In genomic region chr2:28840222-28840951, GRCm38 (mm10) we compare ENCODE assay signal across 8 mouse cellular contexts. TPM values are rescaled to one million over a fixed set of nuclear protein-coding genes. Genes with fewer than 3 reads are reported as not detected.
DNase-seq lines count a peak whose midpoint lies in the region; ATAC-seq and TF ChIP-seq lines count a peak whose summit lies in the region.

TSS of gene Gtf3c4 (minus strand) at chr2:28840360.
TSS of gene Ddx31 (plus strand) at chr2:28840406.

- no peaks in the 10 kb centered on the region for H3K27me3 ChIP-seq in forebrain, embryonic 15.5 days

- no peak; the same call in 1 of the 2 replicates for TF ChIP-seq POLR2A in lung, adult 2 months (IDR thresholded peaks at IDR 0.05; ENCODE audit: borderline replicate concordance, extremely low read depth, low read depth, low read length)

- no peaks in the 10 kb centered on the region for H3K9me3 ChIP-seq in ES-E14 (ENCODE audit: control insufficient read depth, insufficient read depth, low read depth, low read length)
- H3K9me3 ChIP-seq in forebrain, embryonic 15.5 days: no peaks in the 10 kb centered on the region

- H3K9ac ChIP-seq in ES-E14 (ENCODE audit: insufficient read depth, low read depth, low read length, poor library complexity, severe bottlenecking): peak within 1 kb of the TSS; percentile 88
- peak within 1 kb of the TSS; percentile 84 for H3K9ac ChIP-seq in forebrain, embryonic 15.5 days (replicated peaks)

- DNase-seq in ES-E14 (ENCODE audit: low read depth, low spot score): peak; percentile 91
- DNase-seq in cerebellum, adult 11-12 months: peak; percentile 92
- DNase-seq in heart, postnatal 25 days (ENCODE audit: low spot score): peak; percentile 88
- DNase-seq in layer of hippocampus, adult 18-20 months (ENCODE audit: low spot score in 2 of 2): peak; percentile 91 to 96
- DNase-seq in lung, adult 2 months: peak; percentile 96
- peak; percentile 86 to 88 for DNase-seq in thymus, adult 18-20 months

- intact Hi-C loops in heart, postnatal 25 days (cut with DNase I): loop anchor here (5.0 kb wide), 4 partner anchors 83 to 287 kb away; partner anchors contain the start of gene Tsc1

- peak within 1 kb of the TSS; percentile 75 to 86 for H3K4me3 ChIP-seq in ES-E14 (ENCODE audit: insufficient read depth in 1 of 2, low read depth in 1 of 2, low read length in 2 of 2, poor library complexity in 1 of 2, severe bottlenecking in 1 of 2)
- peak within 1 kb of the TSS; percentile 91 for H3K4me3 ChIP-seq in forebrain, embryonic 15.5 days
- H3K4me3 ChIP-seq in lung, adult 2 months (replicated peaks; ENCODE audit: extremely low read depth, low read depth, low read length): peak within 1 kb of the TSS; percentile 89

- peak within 1 kb of the TSS; percentile 87 for H3K4me2 ChIP-seq in forebrain, embryonic 15.5 days (replicated peaks)

- no peak for TF ChIP-seq CTCF in lung, adult 2 months (IDR thresholded peaks at IDR 0.05; ENCODE audit: insufficient read depth, low read length)

- H3K4me1 ChIP-seq in ES-E14 (ENCODE audit: control insufficient read depth in 2 of 2, insufficient read depth in 2 of 2, low read length in 2 of 2, poor library complexity in 1 of 2): peaks cover 0 to 5% of the 10 kb centered on the region in 2 experiments; a peak in 1 of 4 replicates
- peaks cover 48% of the 10 kb centered on the region for H3K4me1 ChIP-seq in forebrain, embryonic 15.5 days
- peaks cover 5% of the 10 kb centered on the region for H3K4me1 ChIP-seq in lung, adult 2 months (ENCODE audit: control insufficient read depth, insufficient read depth, low read length)

- H3K27ac ChIP-seq in ES-E14 (ENCODE audit: insufficient read depth, low read depth, low read length, poor library complexity, severe bottlenecking): peak within 1 kb of the TSS; percentile 50
- H3K27ac ChIP-seq in forebrain, embryonic 15.5 days (replicated peaks): peak within 1 kb of the TSS; percentile 81

- peaks cover 4% of the 10 kb centered on the region; the same call in 1 of the 2 replicates for H3K36me3 ChIP-seq in ES-E14 (ENCODE audit: control insufficient read depth, insufficient read depth, low read length, poor library complexity, severe bottlenecking)
- 0 out of 2 replicates have a peak, but pooled peaks cover 7% of the 10 kb centered on the region for H3K36me3 ChIP-seq in forebrain, embryonic 15.5 days

- WGBS in forebrain, embryonic 15.5 days: under 1% methylated on average over 63 of the region's 63 CpGs
- under 1% methylated on average over 63 of the region's 63 CpGs for WGBS in lung, adult 2 months

- in situ Hi-C loops in ES-E14 (cut with MboI; ENCODE audit: low sequenced_read_pairs in 2 of 2, unreplicated experiment in 2 of 2): no loop called here

- peak; percentile 97 for ATAC-seq in forebrain, embryonic 15.5 days (replicated peaks)
- peak; percentile 95 for ATAC-seq in neutrophil, adult 5-6 weeks (ENCODE audit: extremely low read depth, insufficient number of reproducible peaks, low FRiP score, poor library complexity, severe bottlenecking)

TF ChIP-seq in ES-E14, 5 proteins besides CTCF, POLR2A, EP300 and RAD21:
- TF ChIP-seq HCFC1 (IDR thresholded peaks at IDR 0.05; ENCODE audit: borderline replicate concordance, insufficient read depth, low read length) (peak; percentile 71), ZNF384 (IDR thresholded peaks at IDR 0.05; ENCODE audit: low read depth, low read length) (no peak)

RNA-seq across cellular contexts. Expression of gene Gtf3c4, which starts in this region (rescaled TPM):
- total RNA-seq in ES-E14 (2012; rRNA removed): 35.4 and 38.1 TPM in 2 replicates
- 21.8 and 23.1 TPM in 2 replicates for polyA plus RNA-seq in forebrain, embryonic 15.5 days (2015; fragmentation: Nextera tagmentation; extraction: Ambion mirVana)
- 10 to 100 TPM; 18.7 to 20.3 TPM for total RNA-seq in heart, postnatal 25 days (2021)
- total RNA-seq in layer of hippocampus, adult 18-20 months (2021): 10 to 100 TPM; 34.9 to 35.4 TPM
- polyA plus RNA-seq in lung, adult 2 months (2012; rRNA removed): 8.6 and 10.2 TPM in 2 replicates
- total RNA-seq in neutrophil, adult 5-6 weeks (2017): 8.7 and 10.9 TPM in 2 replicates

RNA-seq across cellular contexts. Expression of gene Ddx31, which starts in this region (rescaled TPM):
- 20.9 and 23.8 TPM in 2 replicates for total RNA-seq in ES-E14 (2012; rRNA removed)
- 17.2 and 17.3 TPM in 2 replicates for polyA plus RNA-seq in forebrain, embryonic 15.5 days (2015; fragmentation: Nextera tagmentation; extraction: Ambion mirVana)
- total RNA-seq in heart, postnatal 25 days (2021): 1 to 10 TPM; 2.7 to 3.4 TPM
- total RNA-seq in layer of hippocampus, adult 18-20 months (2021): 1 to 10 TPM; 7.1 to 9.9 TPM
- 2.8 and 3.8 TPM in 2 replicates for polyA plus RNA-seq in lung, adult 2 months (2012; rRNA removed)
- 16.6 and 17.6 TPM in 2 replicates for total RNA-seq in neutrophil, adult 5-6 weeks (2017)

Comparison
In these comparisons a context has a peak if more than half of its experiments do, and no peak if none do; other contexts are left out.
1. Peak in every context shown above with its lines: DNase-seq, ATAC-seq, H3K4me3 ChIP-seq and H3K27ac ChIP-seq.